Mouse (Mus musculus) left cerebral cortex, adult 8-10 months (tissue): ENCODE measurements at regions not wholly inside any gene's neighbourhood (a gene's known extent, or its start where the extent isn't known, plus 50 kb on each side); places are given as distances from the start of the nearest gene placed in this dataset.
A peak's percentile ranks its signal among the peaks of the same experiment; 100 is the strongest.

ENCODE experiments used
- DNase-seq, 2 experiments: peaks; one replicate each; pipeline ENCODE4 v3.0.0; 2022; ENCODE audit warnings: low spot score in 2 of 2

- DNase-seq: no peak
These were observed 208.1 kb upstream of the Daam1 start for GRCm38 (mm10) chr12:71622761-71623160.

GRCm38 (mm10) chr12:71623271-71623670 lies 207.6 kb upstream of the Daam1 start:
- no peak for DNase-seq

GRCm38 (mm10) chr12:71624076-71624475 lies 206.8 kb upstream of the Daam1 start:
- DNase-seq: no peak

GRCm38 (mm10) chr12:71624676-71625075 lies 206.2 kb upstream of the Daam1 start:
- no peak for DNase-seq

- no peak for DNase-seq
These were observed 205.8 kb upstream of the Daam1 start for GRCm38 (mm10) chr12:71625115-71625514.

GRCm38 (mm10) chr12:71626801-71627200 lies 204.1 kb upstream of the Daam1 start:
- no peak for DNase-seq

GRCm38 (mm10) chr12:71627421-71628339 lies 203.2 kb upstream of the Daam1 start:
- DNase-seq: no peak

- DNase-seq: no peak
These were observed 202.5 kb upstream of the Daam1 start for GRCm38 (mm10) chr12:71628340-71628738.

- DNase-seq: no peak
These were observed 202.1 kb upstream of the Daam1 start for GRCm38 (mm10) chr12:71628796-71629195.

GRCm38 (mm10) chr12:71630386-71630785 lies 200.5 kb upstream of the Daam1 start:
- no peak for DNase-seq

GRCm38 (mm10) chr12:71636300-71636699 lies 194.6 kb upstream of the Daam1 start:
- no peak for DNase-seq

- DNase-seq: no peak
These were observed 193.6 kb upstream of the Daam1 start for GRCm38 (mm10) chr12:71637248-71637647.

GRCm38 (mm10) chr12:71638246-71638645 lies 192.6 kb upstream of the Daam1 start:
- DNase-seq: no peak

- DNase-seq: no peak
These were observed 190.8 kb upstream of the Daam1 start for GRCm38 (mm10) chr12:71640058-71640501.

GRCm38 (mm10) chr12:71641486-71641885 lies 189.4 kb upstream of the Daam1 start:
- DNase-seq: no peak

GRCm38 (mm10) chr12:71642797-71643337 lies 188.0 kb upstream of the Daam1 start:
- DNase-seq: no peak

- no peak for DNase-seq
These were observed 179.6 kb upstream of the Daam1 start for GRCm38 (mm10) chr12:71651251-71651650.

- peak in 1 of 2 experiments; percentile 55 for DNase-seq
These were observed 137.4 kb upstream of the Daam1 start for GRCm38 (mm10) chr12:71693346-71694038.

- peak in 1 of 2 experiments; percentile 45 for DNase-seq
These were observed 129.1 kb upstream of the Daam1 start for GRCm38 (mm10) chr12:71701753-71702152.

GRCm38 (mm10) chr12:71702181-71702580 lies 128.7 kb upstream of the Daam1 start:
- DNase-seq: no peak

- DNase-seq: no peak
These were observed 127.6 kb upstream of the Daam1 start for GRCm38 (mm10) chr12:71703146-71703902.
